Mouse (Mus musculus) A20 (cell line): ENCODE measurements at regions not wholly inside any gene's neighbourhood (a gene's known extent, or its start where the extent isn't known, plus 50 kb on each side); places are given as distances from the start of the nearest gene placed in this dataset.

Experiments
- DNase-seq: peaks from one replicate; pipeline ENCODE4 v3.0.0-alpha.2; 2011; ENCODE audit warnings: low read depth, low spot score

DNA sequence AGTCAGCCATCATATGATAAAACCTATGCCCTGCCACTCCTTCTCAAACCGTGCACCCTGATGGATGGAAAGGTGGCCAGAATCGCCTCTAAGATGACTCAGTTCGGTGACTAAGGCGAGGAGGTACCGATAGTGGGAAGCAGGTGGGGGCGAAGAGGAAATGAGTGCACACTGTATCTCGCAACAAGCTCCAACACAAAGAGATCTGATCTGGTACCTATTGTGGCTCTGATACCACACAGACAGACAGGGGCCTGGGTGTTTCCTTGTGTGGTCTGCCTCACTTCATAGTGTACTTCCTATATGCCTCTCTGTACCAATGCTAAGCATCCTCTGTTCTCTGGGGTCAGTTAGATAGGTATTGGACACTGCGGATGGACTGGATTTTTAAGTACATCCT, 178.0 kb upstream of the Lpp start:
- DNase-seq = no peak

DNA sequence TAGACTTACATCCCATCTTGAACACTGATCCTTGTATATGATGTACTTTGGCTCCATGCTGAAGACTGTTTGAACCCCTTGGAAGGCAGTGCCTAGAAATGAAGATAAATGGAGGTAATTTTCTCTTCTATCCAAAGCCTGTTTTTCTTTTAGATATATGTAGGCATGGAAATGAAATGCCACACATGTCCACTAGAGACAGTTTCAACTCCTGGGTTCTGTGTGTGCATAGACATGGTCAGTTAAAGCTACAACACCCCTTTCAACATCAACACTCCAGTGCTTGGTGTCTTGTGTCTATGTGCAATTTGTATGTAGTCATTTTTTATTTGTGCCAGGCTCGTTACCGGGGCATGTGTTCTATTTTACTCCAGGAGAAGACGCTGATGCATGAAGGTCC, 179.7 kb upstream of the Lpp start:
- DNase-seq = no peak

DNA sequence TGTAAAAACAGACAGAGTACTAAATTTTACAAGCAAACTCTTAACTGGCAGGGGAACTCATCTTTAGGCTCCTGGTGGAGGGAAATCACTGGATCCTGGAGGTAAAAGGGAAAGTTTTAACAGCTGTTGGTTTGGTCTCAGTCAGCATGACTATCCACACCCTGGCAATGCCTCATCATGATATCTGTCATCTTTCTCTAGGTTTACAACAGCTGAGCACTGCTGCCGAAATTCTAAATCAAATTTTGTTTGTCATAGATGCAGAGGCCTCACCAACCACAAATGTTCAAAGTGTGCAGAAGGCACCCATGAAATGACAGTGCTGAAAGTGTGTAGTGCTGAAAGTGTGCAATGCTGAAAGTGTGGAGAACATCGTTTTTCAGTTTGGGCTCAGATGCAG, 180.6 kb upstream of the Lpp start:
- no peak for DNase-seq

DNA sequence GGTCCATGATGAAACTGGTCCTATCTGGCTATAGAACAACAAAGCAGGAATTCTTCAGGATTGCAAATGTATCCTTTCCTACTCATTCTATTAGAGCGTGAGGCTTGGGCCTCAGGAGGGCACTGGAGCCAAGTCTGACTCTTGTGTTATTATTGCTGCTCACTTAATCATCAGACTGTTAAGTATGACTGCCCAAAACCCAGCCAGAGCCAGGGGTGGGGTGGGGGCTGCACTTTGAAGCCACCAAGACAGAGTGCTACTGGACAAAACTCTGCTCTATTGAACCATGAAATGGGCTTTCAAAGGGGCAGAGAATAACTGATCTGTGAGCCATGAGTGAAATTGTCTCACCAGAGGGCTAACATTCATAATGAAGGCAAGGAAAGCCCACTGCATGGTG, 181.7 kb upstream of the Lpp start:
- DNase-seq = no peak

DNA sequence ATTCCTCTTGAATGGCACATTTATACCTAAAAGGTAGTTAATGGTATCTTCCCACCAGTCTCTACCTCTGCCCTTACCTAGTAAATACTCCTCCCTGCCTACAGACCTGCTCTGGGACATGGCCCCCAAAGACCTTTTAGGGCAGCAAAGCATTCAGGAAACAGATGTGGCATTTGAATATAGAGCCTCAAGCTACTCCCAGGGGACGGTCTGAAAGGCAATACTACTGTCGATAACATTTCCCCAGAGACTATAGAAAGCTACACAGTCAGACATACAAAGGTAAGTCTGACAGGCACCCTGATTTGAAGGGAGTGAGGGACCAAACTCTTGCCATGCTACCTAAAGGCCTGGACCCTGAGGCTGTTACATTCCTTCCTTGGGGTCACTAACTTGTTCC, 184.4 kb upstream of the Lpp start:
- peak; percentile 94 for DNase-seq

DNA sequence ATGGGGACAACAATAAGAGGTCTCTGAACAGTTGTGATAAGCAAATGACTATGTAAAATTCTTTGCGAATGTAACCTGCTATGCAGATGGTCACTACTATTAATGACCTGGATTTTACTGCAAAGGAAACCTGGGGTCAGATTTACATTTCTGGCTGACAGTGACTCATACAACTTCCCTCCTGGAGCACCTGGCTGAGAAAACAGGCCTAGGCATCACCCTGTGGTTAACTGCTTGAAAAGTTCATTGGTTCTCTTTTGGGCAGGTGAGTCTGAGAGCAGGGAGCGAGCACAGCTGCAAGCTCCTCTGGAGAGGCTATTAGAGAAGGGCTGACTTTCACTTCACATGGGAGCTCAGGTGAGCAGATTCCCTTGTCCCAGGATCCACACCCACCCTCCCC, 185.2 kb upstream of the Lpp start:
- DNase-seq = peak; percentile 93

DNA sequence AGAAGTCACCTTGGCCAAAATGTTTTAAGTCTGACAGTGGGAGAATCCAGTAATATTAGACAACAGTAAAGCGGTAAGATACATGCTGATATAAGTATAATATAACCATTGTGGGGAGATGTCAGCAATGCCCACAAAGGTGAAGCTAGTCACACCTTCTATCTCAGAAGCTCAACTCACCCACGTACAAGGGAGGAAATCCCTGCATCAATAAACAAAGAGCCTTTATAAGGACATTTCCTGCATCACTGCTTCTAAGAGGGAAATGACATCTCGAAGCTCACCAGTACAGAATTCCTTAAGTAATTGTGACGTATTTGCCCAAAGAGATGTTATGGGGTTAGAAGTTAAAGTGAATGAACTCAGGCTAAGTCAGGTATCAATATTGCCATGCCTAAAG, 186.3 kb upstream of the Lpp start:
- peak; percentile 79 for DNase-seq

DNA sequence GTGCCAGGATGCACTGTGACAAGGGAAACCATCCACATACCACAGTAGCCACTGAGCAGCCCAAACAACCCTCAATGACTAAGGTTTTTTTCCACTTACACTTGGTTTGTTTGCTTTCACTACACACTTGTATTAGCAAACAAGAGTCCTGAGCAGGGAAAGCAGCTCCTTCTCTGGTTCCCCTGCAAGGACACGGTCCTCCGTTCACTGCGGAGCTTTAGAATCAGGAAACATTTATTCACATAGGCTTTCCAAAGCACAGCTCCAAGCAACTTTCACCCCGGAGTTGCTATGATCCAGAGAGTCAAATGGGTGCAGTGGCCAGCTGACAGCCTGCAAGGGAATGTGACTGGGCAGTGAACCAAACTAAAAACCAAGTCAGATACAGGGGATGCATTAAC, 186.8 kb upstream of the Lpp start:
- DNase-seq = peak; percentile 73

DNA sequence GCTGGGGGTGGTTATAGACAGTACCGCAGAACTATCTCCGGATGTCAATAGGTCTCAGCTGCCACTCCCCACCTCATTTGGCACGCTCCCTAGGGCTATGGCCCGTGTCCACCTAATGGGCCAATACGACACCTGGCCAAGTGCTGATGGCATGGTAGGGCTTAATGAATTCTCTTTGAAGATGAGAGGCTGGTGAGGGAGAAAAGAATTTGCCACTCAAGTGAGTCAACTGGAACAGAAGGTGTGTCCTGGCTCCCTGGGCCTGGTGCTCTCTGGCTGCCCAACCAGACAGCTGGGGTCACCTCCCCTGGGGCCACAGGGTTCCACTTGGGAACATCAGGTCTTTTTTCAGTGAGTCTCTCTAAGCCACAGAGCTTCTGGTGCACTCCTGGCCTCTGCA, 187.7 kb upstream of the Lpp start:
- peak; percentile 91 for DNase-seq

DNA sequence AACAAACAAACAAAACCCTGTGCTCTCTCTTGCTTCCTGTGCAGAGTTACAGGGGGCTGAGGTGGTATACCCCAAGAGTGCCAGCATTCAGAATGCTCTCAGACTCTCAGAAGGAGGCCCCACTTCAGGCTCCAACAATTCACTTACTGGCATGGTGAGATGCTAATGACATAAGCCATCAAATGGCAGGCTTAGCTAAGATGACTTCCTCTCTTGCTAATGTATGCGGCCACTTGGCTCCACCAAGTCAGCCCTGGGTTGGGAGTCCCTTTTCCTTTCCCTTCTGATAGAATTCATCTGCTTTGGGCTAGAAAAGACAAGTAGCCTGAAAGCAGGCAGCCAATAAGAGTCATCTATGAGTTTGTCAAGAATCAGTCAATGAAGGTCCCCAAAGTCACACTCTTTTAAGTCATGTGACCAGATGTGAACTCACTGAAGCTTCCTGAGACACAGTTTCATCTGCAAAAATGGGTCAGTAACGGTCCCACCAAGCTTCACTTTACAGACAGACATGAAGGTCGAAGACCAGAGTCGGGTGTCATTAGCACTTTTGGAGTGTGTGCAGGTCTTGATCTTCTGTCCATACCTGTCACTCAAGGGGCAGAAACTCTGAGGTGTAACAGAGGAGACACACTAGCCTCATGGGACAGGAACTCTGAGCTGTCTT, 189.1 kb upstream of the Lpp start:
- peak; percentile 65 for DNase-seq

DNA sequence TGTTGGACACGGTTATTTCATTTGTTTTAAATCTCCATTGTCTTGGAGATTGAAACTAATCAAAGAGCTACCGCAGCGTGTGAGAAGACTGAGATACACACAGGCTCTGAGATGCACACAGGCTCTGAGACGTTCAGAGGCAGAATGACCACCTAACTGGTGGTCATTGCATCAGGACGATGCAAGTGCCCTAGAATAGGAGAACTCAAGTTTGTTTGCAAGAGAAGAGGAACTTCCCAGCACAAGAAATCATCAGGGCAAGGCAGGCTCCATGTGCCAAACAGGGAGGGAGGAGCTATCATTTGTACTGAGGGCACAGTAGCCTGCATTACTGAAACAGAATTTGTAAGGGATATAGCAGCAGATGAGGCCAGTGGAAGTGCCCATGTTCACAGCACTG, 190.7 kb upstream of the Lpp start:
- DNase-seq = peak; percentile 69

DNA sequence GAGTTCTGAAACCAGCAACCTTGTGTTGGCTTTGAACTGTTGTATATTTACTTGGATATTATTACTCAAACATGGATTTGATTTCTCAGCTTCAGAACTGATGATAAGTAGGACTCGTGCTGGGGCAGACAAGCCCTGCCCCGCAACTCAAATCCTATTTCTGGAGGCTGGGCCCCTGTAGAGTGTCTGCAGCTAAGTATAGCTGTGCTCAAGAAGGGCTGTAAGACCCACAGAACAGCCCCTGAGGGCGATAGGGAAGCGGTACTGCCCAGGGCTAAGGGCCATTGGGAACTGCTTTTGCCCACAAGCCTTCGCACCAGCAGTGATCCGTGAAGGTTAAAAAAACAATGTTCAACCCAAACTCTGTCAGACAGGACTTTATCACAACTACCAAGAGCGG, 191.9 kb upstream of the Lpp start:
- DNase-seq = peak; percentile 91

DNA sequence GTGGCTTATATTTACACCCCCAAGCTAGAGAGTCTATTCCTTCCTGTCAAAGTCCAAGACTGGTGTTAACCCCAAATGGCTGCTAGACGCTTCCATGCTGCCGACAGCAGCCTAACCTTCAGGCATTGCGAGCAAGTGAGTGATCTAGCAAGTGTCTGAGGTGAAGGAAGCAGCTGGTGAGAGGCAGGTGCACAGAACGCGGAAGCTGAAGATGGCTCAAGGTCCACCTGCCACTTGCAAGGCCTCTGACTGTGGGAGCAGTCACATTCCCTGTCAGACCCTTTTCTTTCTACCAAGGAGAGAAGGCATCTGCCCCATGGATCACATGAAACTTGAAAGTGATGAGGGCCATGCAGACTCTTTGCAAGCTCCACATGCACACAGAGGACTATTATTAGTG, 193.1 kb upstream of the Lpp start:
- DNase-seq = peak; percentile 86

DNA sequence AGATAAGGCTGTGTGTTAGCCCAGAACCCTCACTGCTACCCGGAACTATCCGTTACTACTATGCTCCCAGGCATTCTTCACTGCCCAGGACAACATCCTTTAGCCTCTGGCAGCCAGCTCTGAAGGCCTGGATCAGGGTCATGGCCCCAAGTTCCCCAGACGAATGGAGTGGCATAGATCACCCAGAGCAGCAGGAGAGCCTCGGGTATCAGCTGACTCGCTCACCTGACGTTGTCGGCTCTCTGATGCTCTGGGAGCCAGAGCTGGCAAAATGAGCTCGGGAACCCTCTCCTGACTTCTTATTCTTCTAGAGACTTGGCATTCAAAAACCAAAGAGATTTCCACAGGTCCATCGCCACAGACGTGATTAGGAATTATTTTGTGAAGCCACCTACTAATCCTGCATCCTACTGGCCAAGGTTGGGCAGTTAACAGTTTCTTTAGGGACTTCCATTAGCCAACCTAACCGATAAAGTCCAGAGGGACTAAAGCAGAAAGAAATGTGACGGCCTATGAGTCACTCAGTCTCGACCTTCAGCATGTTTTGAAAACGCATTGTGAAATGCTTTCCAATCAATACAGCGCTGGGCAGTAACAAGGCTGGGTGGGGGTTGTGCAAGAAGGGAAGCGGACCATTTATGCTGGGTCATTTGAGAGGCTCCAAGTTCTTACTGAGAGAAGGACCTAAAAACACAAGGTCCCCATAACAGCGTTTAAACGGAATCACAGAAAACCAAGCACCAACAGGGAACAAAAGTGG, 193.7 kb upstream of the Lpp start:
- DNase-seq = no peak

DNA sequence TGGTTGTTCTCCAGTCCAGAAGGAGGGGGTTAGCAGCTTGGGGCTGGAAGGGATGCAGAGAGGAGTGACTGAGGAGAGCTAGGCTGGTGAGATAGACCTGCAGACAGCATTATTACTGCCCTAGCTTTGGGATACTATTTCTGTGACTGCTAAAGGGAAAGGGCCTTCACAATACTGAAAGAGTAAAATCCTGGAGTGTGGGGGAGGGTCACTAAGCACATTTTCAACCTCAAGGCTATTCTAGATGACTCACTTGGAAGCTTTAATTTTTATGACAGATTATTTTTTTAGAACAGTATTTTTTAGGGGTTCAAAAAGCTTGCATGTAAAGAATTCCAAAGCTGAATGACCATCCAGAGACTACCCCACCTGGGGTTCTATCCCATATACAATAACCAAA, 195.0 kb upstream of the Lpp start:
- no peak for DNase-seq

DNA sequence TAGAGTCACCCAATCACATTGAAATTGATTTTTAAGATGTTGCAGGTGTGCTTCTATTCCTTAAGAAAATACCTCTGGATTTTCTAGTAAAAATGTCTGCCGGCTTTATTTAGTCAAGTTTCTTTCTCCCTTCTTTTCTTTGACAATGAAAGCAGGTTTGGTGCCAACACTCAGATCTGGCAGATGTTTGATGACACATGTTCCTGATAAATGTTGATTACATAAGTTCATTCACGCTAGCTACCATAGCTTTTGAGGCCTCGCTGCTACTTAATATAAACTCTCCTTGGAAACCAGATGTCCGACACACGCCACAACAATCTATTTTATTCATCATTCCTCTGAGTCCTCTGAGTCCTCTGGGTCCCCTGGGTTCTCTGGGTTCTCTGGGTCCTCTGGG, 195.7 kb upstream of the Lpp start:
- DNase-seq = no peak

DNA sequence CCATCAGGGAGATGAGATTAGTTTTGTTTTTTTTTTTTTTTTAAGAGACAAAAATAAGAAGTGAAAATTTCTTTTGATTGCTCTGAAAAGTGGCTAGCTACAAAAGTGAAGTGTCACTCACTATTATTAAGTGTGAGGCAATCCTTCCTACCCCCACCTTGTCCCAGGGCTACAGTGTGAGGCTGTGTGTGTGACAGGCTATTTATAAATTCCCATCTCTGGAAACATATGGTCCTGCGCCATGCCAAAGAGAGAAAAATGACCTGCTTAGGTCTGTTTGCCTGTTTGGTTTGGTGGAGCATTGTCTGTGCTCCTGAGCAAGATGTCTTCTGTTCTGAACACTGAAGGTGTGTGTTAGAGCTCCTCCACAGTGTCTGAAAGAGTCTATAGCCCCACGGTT, 199.4 kb upstream of the Lpp start:
- peak; percentile 67 for DNase-seq

DNA sequence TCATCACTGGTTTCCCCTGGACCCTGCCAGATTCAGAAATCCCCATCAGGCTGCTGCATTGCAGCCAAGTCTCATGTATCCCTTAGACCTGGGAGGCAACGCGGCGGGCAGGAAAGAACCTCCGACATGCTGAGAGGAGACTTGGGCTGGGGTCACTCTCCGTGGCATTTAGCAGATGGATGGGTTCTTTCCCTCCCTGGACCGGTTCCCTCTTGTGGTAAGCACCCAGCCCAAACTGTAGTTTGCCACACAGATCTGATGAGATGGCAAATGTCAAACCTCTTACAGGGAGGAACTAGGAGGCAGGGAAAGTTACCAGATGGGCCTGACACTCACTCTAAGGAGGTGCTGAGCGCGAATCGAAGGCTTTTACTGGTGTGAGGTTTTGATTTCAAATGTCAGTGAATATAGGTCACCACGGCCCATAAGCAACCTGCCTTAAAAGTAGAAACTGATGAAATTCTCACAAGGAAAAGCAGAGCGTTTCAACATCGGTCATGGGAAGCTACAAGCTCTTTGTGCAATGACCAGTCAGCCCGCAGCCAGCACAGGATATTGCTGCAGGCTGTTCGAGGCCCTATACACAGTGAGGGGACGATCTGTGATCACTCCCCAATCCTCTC, 199.9 kb upstream of the Lpp start:
- DNase-seq = peak; percentile 66

DNA sequence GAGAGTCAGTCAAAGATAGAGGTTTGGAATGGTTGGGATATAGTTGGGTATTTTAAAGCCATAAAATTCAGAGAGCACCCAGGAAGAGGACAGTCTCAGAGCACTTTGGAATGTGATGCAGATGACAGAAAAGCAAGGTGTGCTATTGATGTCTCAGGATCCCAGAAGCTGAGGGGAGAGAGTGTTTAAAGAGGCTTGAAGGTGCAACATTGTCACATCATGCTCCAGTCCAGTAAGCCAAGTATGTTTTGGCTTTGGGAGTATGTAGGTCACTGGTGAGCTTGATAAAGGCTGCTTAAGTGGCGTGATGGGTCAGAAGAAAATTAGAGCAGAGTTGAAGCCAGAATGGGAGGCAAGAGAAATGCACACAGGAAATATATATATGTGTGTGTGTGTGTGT, 201.3 kb upstream of the Lpp start:
- no peak for DNase-seq

DNA sequence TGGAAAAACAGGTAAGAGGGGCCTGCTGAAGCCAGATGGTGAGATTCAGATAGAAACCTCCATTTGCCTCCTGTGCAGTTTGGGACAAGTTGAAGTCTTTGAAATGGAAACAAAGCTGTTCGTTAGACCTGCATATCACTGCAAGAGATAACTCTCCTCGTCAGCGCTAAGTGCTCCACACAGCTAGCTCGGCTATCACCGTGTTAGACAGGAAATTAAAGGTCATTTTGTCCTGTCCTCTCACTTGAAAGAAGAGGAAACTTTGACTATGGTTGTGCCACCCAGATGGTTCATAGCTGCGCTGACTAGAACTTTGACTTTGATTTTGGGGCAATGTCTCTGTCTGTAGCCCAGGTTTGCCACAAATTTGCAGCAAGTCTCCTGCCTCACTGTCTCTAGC, 198.5 kb upstream of the Bcl6 start:
- DNase-seq = no peak

DNA sequence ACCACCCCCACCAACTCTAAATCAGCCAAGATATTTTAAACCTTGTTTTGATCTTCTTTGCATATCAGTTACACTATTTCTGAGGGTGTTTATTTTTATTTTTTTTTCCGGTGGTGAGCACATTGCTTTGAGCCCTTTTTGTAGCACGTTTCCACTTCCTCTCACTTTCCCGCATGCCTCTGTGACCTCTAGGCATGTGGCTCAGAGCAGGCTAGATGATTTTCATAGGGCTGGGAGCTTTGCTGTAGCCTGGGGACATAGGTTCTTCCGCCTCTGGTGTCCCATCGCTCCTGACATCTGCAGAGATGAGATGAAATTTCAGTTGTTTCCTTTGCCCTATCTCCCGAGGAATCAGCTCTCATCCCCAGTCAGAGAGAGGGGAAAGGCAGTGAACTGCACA, 197.3 kb upstream of the Bcl6 start:
- peak; percentile 79 for DNase-seq

DNA sequence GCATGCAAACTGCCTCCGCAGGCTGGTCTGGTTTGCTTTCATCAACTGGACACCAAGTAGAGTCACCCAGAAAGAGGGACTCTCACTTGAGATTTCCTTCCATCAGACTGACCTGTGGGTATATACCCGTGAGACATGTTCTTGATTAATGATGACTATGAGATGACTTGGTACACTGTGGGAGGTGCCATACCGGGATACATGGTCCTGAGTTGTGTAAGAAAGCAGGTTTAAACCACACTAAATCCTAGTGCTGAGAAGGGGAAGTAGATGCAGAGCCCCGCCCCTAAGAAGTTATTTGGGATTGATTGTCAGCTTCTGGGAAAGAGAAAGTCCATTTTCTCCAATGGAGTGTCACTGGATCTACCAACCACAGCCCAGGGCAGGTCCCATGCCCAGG, 196.2 kb upstream of the Bcl6 start:
- DNase-seq = no peak

DNA sequence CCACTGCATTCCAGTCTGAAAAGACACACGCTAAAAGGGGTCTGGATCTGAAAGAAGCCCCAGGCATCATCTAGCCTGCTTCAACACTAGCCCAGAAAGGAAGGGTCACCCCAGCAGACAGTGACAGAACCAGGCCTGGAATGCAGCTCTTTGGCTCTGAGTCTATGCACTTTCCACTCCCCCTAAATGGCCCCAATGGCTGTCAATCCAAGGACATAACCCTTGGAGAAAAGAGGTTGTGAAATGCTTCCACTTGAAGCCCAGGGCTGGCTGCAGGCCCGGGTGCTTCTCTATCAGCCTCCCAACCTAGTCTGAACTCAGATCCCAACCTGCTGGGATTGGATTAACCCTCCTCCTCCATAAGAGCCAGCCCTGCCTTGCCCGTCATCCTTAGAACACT, 194.6 kb upstream of the Bcl6 start:
- no peak for DNase-seq
